Mouse (Mus musculus) gastrocnemius, postnatal 14 days (tissue): ENCODE data around the gene Zpbp. TPM values are rescaled to one million over a fixed set of nuclear protein-coding genes. Genes with fewer than 3 reads are reported as not detected.

Source experiments
- DNase-seq: peaks from one replicate; pipeline ENCODE4 v3.0.0; 2021; ENCODE audit warnings: mixed read lengths
- intact Hi-C: fragments of 180-260 bp; cut with DNase I; formaldehyde crosslinking; loops from one replicate; pipeline ENCODE4 v1.15.1; 2025; ENCODE audit warnings: low total_unique reads
- long read RNA-seq, 2 experiments: library from polyadenylated mRNA; stranded (forward); transcript quantifications; one replicate each; pipeline ENCODE4 v2.0.0; 2021
- total RNA-seq, 2 experiments: library from RNA; stranded (reverse); gene quantifications; 2 replicates each; pipeline ENCODE4 v1.2.3; 2021

Gene Zpbp
- under 1 TPM; 0.24 to 0.33 TPM for total RNA-seq
- long read RNA-seq, experiment 1: 0 reads
- long read RNA-seq, experiment 2, partial matches to known transcripts: 0 of 1 reads
- long read RNA-seq, experiment 2, other reads (novel, unspliced or antisense): 1 of 1 reads

- intact Hi-C loops: loop anchor here (5.0 kb wide), 1 partner anchor 325 kb away; no protein-coding TSS in a partner anchor
- peak; percentile 88 for DNase-seq
These were observed at the start of gene Zpbp, which contains the start of gene Spata48 for GRCm38 (mm10) chr11:11461635-11462560. Gene Zpbp, minus strand, starts transcription at chr11:11462408. Gene Spata48, plus strand, starts transcription at chr11:11462094.

- intact Hi-C loops: no loop called here
- no peak for DNase-seq
These were observed 47.2 kb upstream of the Zpbp start for GRCm38 (mm10) chr11:11509413-11509812.

GRCm38 (mm10) chr11:11506187-11506586 lies 44.0 kb upstream of the Zpbp start:
- no peak for DNase-seq
- intact Hi-C loops: no loop called here

- intact Hi-C loops: no loop called here
- DNase-seq: no peak
These were observed 37.7 kb upstream of the Zpbp start for GRCm38 (mm10) chr11:11499944-11500343.

- intact Hi-C loops: no loop called here
These were observed 33.5 kb upstream of the Zpbp start for GRCm38 (mm10) chr11:11495697-11496096.

GRCm38 (mm10) chr11:11492044-11492443 lies 29.8 kb upstream of the Zpbp start:
- DNase-seq: no peak
- intact Hi-C loops: no loop called here

More at GRCm38 (mm10) chr11:11495697-11496096, 33.5 kb upstream of the Zpbp start:
- no peak for DNase-seq

GRCm38 (mm10) chr11:11484378-11484777 lies 22.2 kb upstream of the Zpbp start:
- intact Hi-C loops: no loop called here
- DNase-seq: no peak

- intact Hi-C loops: no loop called here
- no peak for DNase-seq
These were observed 6.7 kb upstream of the Zpbp start for GRCm38 (mm10) chr11:11468924-11469323.

- intact Hi-C loops: loop anchor here (5.0 kb wide), 1 partner anchor 325 kb away; no protein-coding TSS in a partner anchor
- DNase-seq: no peak
These were observed 318 bp upstream of the Zpbp start for GRCm38 (mm10) chr11:11462561-11462890.

GRCm38 (mm10) chr11:11455037-11455436 lies 7.2 kb downstream of the Zpbp start:
- intact Hi-C loops: no loop called here
- DNase-seq: no peak

GRCm38 (mm10) chr11:11417356-11417755 lies 44.9 kb downstream of the Zpbp start:
- intact Hi-C loops: no loop called here
- DNase-seq: no peak

- intact Hi-C loops: no loop called here
- DNase-seq: no peak
These were observed 48.0 kb downstream of the Zpbp start for GRCm38 (mm10) chr11:11414188-11414587.

- intact Hi-C loops: no loop called here
- no peak for DNase-seq
These were observed 67.5 kb downstream of the Zpbp start for GRCm38 (mm10) chr11:11394686-11395085.

GRCm38 (mm10) chr11:11393164-11393563 lies 69.0 kb downstream of the Zpbp start:
- intact Hi-C loops: no loop called here
- no peak for DNase-seq

- DNase-seq: no peak
- intact Hi-C loops: no loop called here
These were observed 90.9 kb downstream of the Zpbp start for GRCm38 (mm10) chr11:11371305-11371704.

GRCm38 (mm10) chr11:11283512-11283911 lies 178.7 kb downstream of the Zpbp start:
- intact Hi-C loops: no loop called here
- no peak for DNase-seq

GRCm38 (mm10) chr11:11280128-11280527 lies 182.1 kb downstream of the Zpbp start:
- DNase-seq: no peak
- intact Hi-C loops: no loop called here

GRCm38 (mm10) chr11:11257348-11257747 lies 204.9 kb downstream of the Zpbp start:
- no peak for DNase-seq

GRCm38 (mm10) chr11:11242694-11243377 lies 219.4 kb downstream of the Zpbp start:
- intact Hi-C loops: no loop called here
- DNase-seq: no peak

More at GRCm38 (mm10) chr11:11257348-11257747, 204.9 kb downstream of the Zpbp start:
- intact Hi-C loops: no loop called here

- intact Hi-C loops: no loop called here
- DNase-seq: no peak
These were observed 222.9 kb downstream of the Zpbp start for GRCm38 (mm10) chr11:11239346-11239745.
